Mouse (Mus musculus) limb, embryonic 14.5 days (tissue): ENCODE measurements around the gene Creld1. TPM values are rescaled to one million over a fixed set of nuclear protein-coding genes. Genes with fewer than 3 reads are reported as not detected.

Experiments used
- ATAC-seq: fragments of 200-750 bp; cut with Nextera tagmentation; 2 replicates; pipeline ENCODE4 v1.8.0; 2017; ENCODE audit warnings: low read depth, moderate number of reproducible peaks, moderate TSS enrichment; ENCODE audit not compliant: low FRiP score
- DNase-seq: peaks from one replicate; pipeline ENCODE4 v3.0.0-alpha.2; 2015; ENCODE audit warnings: low spot score
- H3K27ac ChIP-seq: fragments of 300-500 bp; sonication (generic); replicated peaks from 2 replicates; pipeline ENCODE4 v1.5.1; 2014; ENCODE audit warnings: low read depth, mild to moderate bottlenecking, low read length, moderate library complexity, mixed read lengths
- H3K27me3 ChIP-seq: fragments of 300-500 bp; sonication (generic); 2 replicates; pipeline ENCODE4 v1.6.1; 2014; ENCODE audit warnings: low read length, mixed read lengths; ENCODE audit not compliant: control insufficient read depth, insufficient read depth
- H3K36me3 ChIP-seq: fragments of 300-500 bp; sonication (generic); 2 replicates; pipeline ENCODE4 v1.6.1; 2014; ENCODE audit warnings: mild to moderate bottlenecking, low read length, moderate library complexity, mixed read lengths; ENCODE audit not compliant: control insufficient read depth, insufficient read depth
- H3K4me1 ChIP-seq: fragments of 300-500 bp; sonication (generic); 2 replicates; pipeline ENCODE4 v1.6.1; 2014; ENCODE audit warnings: antibody characterized with exemption, low read length, mixed read lengths; ENCODE audit not compliant: control insufficient read depth, insufficient read depth
- H3K4me2 ChIP-seq: fragments of 300-500 bp; sonication (generic); replicated peaks from 2 replicates; pipeline ENCODE4 v1.6.1; 2014; ENCODE audit warnings: low read depth, mild to moderate bottlenecking, low read length, moderate library complexity; ENCODE audit not compliant: severe bottlenecking
- H3K4me3 ChIP-seq: fragments of 300-500 bp; sonication (generic); replicated peaks from 2 replicates; pipeline ENCODE4 v1.5.1; 2014; ENCODE audit warnings: low read length
- H3K9ac ChIP-seq: fragments of 300-500 bp; sonication (generic); 2 replicates; pipeline ENCODE4 v1.6.1; 2014; ENCODE audit warnings: mild to moderate bottlenecking, low read depth, low read length, moderate library complexity; ENCODE audit not compliant: severe bottlenecking
- H3K9me3 ChIP-seq: fragments of 300-500 bp; sonication (generic); 2 replicates; pipeline ENCODE4 v1.6.1; 2016; ENCODE audit warnings: low read length; ENCODE audit not compliant: control insufficient read depth
- POLR2A ChIP-seq: fragments of 200-500 bp; IDR thresholded peaks from 2 replicates; pipeline ENCODE4 v1.8.0; 2012; ENCODE audit warnings: inconsistent platforms, mild to moderate bottlenecking, moderate library complexity, borderline replicate concordance; ENCODE audit not compliant: insufficient read depth, insufficient read length; ENCODE audit errors: extremely low read depth
- WGBS: fragments of 180-500 bp; shearing (Covaris S2); extraction: QIAGEN DNeasy Blood & Tissue Kit; methylation state at CpG from one replicate; pipeline ENCODE4 v1.1.7; 2014; 5-methylcytosine and 5-hydroxymethylcytosine counted together
- microRNA-seq: library from miRNA; unstranded; fragments of <30 nt; microRNA quantifications from one replicate; pipeline ENCODE4, GENCODE M21; 2016
- polyA plus RNA-seq, 2 experiments: library from polyadenylated mRNA; depleted of rRNA in 1 of 2; stranded (reverse) in 1 of 2; unstranded in 1 of 2; fragments of >200 nt; fragmentation: Nextera tagmentation in 1 of 2; extraction: Ambion mirVana in 1 of 2; gene quantifications; 2 replicates each; pipeline versions ENCODE4 v1.2.1 to v1.2.3; 2012 to 2014

Gene Creld1
- polyA plus RNA-seq, 2 experiments, result 15.9 to 16.1 TPM

DNA sequence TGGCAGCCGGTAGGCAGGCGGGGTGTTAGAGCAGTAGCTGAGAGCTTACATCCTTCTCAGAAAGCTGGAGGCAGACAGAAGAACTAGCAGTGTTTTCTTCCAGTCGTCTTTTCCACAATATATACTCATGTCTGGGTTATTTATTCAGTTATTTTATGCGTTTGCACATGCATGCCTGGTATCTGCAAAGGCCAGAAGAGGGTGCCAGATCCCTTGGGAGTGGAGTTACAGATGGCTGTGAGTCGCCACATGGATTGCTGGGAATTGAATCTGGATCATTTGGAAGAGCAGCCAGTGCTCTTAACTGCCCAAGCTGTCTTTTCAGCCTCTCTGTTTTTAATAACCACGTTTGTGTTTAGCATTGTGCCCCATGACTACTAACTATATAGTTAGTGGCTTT, 58.5 kb downstream of the Creld1 start:
- Histone ChIP-seq H3K27ac (no peak overlapping the region), H3K4me3 (no peak overlapping the region), H3K9me3 (no peaks in the 10 kb centered on the region), H3K27me3 (no peaks in the 10 kb centered on the region), H3K4me1 (no peaks in the 10 kb centered on the region), H3K4me2 (no peak overlapping the region), H3K9ac (no peak overlapping the region), H3K36me3 (peaks cover 7% of the 10 kb centered on the region; the same call in 1 of the 2 replicates)
- no peak for TF ChIP-seq POLR2A
- 87% methylated on average over 6 of the region's 6 CpGs for WGBS
- no peak for ATAC-seq
- no peak for DNase-seq

Small RNAs within 50 kb of the gene (microRNA-seq; reads per million reads assigned to microRNA genes)
- gene Gm23365, result not detected

Other genes starting within 250 kb of the Creld1 start
- 31.2 and 44.0 TPM in 2 replicates for gene Mtmr14, start 245.5 kb upstream of the Creld1 start, polyA plus RNA-seq (2012; rRNA removed)
- gene Mtmr14, start 245.5 kb upstream of the Creld1 start, polyA plus RNA-seq (2014; fragmentation: Nextera tagmentation; extraction: Ambion mirVana), result 30.4 and 31.8 TPM in 2 replicates
- 0.46 and 0.77 TPM in 2 replicates for gene Cpne9, start 201.0 kb upstream of the Creld1 start, polyA plus RNA-seq (2012; rRNA removed)
- 0.44 TPM in 2 replicates for gene Cpne9, start 201.0 kb upstream of the Creld1 start, polyA plus RNA-seq (2014; fragmentation: Nextera tagmentation; extraction: Ambion mirVana)
- 35.7 and 36.5 TPM in 2 replicates for gene Brpf1, start 176.2 kb upstream of the Creld1 start, polyA plus RNA-seq (2012; rRNA removed)
- 20.6 and 22.0 TPM in 2 replicates for gene Brpf1, start 176.2 kb upstream of the Creld1 start, polyA plus RNA-seq (2014; fragmentation: Nextera tagmentation; extraction: Ambion mirVana)
- 22.6 and 26.3 TPM in 2 replicates for gene Ogg1, start 156.3 kb upstream of the Creld1 start, polyA plus RNA-seq (2012; rRNA removed)
- gene Ogg1, start 156.3 kb upstream of the Creld1 start, polyA plus RNA-seq (2014; fragmentation: Nextera tagmentation; extraction: Ambion mirVana), result 11.1 and 11.7 TPM in 2 replicates
- 69.0 and 70.6 TPM in 2 replicates for gene Camk1, start 139.3 kb upstream of the Creld1 start, polyA plus RNA-seq (2012; rRNA removed)
- gene Camk1, start 139.3 kb upstream of the Creld1 start, polyA plus RNA-seq (2014; fragmentation: Nextera tagmentation; extraction: Ambion mirVana), result 98.4 and 105 TPM in 2 replicates
- 38.9 and 39.5 TPM in 2 replicates for gene Tada3, start 105.4 kb upstream of the Creld1 start, polyA plus RNA-seq (2012; rRNA removed)
- gene Tada3, start 105.4 kb upstream of the Creld1 start, polyA plus RNA-seq (2014; fragmentation: Nextera tagmentation; extraction: Ambion mirVana), result 41.2 and 43.9 TPM in 2 replicates
- 99.1 and 107 TPM in 2 replicates for gene Arpc4, start 105.2 kb upstream of the Creld1 start, polyA plus RNA-seq (2012; rRNA removed)
- gene Arpc4, start 105.2 kb upstream of the Creld1 start, polyA plus RNA-seq (2014; fragmentation: Nextera tagmentation; extraction: Ambion mirVana), result 223 and 226 TPM in 2 replicates
- gene Ttll3, start 94.0 kb upstream of the Creld1 start, polyA plus RNA-seq (2012; rRNA removed), result 21.4 and 26.1 TPM in 2 replicates
- 2.3 and 4.8 TPM in 2 replicates for gene Ttll3, start 94.0 kb upstream of the Creld1 start, polyA plus RNA-seq (2014; fragmentation: Nextera tagmentation; extraction: Ambion mirVana)
- 38.9 and 46.2 TPM in 2 replicates for gene Rpusd3, start 64.0 kb upstream of the Creld1 start, polyA plus RNA-seq (2012; rRNA removed)
- gene Rpusd3, start 64.0 kb upstream of the Creld1 start, polyA plus RNA-seq (2014; fragmentation: Nextera tagmentation; extraction: Ambion mirVana), result 20.9 and 25.1 TPM in 2 replicates
- 0.11 and 0.37 TPM in 2 replicates for gene Cidec, start 47.5 kb upstream of the Creld1 start, polyA plus RNA-seq (2012; rRNA removed)
- gene Cidec, start 47.5 kb upstream of the Creld1 start, polyA plus RNA-seq (2014; fragmentation: Nextera tagmentation; extraction: Ambion mirVana), result not detected in 2 replicates
- 61.0 and 74.5 TPM in 2 replicates for gene Jagn1, start 40.7 kb upstream of the Creld1 start, polyA plus RNA-seq (2012; rRNA removed)
- gene Jagn1, start 40.7 kb upstream of the Creld1 start, polyA plus RNA-seq (2014; fragmentation: Nextera tagmentation; extraction: Ambion mirVana), result 80.5 and 82.8 TPM in 2 replicates
- 6.7 and 9.6 TPM in 2 replicates for gene Il17re, start 24.8 kb upstream of the Creld1 start, polyA plus RNA-seq (2012; rRNA removed)
- gene Il17re, start 24.8 kb upstream of the Creld1 start, polyA plus RNA-seq (2014; fragmentation: Nextera tagmentation; extraction: Ambion mirVana), result 7.9 and 9.2 TPM in 2 replicates
- 21.5 and 25.2 TPM in 2 replicates for gene Il17rc, start 11.9 kb upstream of the Creld1 start, polyA plus RNA-seq (2012; rRNA removed)
- 18.5 and 28.2 TPM in 2 replicates for gene Il17rc, start 11.9 kb upstream of the Creld1 start, polyA plus RNA-seq (2014; fragmentation: Nextera tagmentation; extraction: Ambion mirVana)
- gene Prrt3, start 18.6 kb downstream of the Creld1 start, polyA plus RNA-seq (2012; rRNA removed), result 0.54 and 0.73 TPM in 2 replicates
- gene Prrt3, start 18.6 kb downstream of the Creld1 start, polyA plus RNA-seq (2014; fragmentation: Nextera tagmentation; extraction: Ambion mirVana), result 0.36 and 0.70 TPM in 2 replicates
- gene Emc3, start 48.4 kb downstream of the Creld1 start, polyA plus RNA-seq (2012; rRNA removed), result 58.0 and 61.6 TPM in 2 replicates
- 93.8 and 96.3 TPM in 2 replicates for gene Emc3, start 48.4 kb downstream of the Creld1 start, polyA plus RNA-seq (2014; fragmentation: Nextera tagmentation; extraction: Ambion mirVana)
- 12.8 and 15.9 TPM in 2 replicates for gene Fancd2, start 48.4 kb downstream of the Creld1 start, polyA plus RNA-seq (2012; rRNA removed)
- gene Fancd2, start 48.4 kb downstream of the Creld1 start, polyA plus RNA-seq (2014; fragmentation: Nextera tagmentation; extraction: Ambion mirVana), result 7.5 and 7.8 TPM in 2 replicates
- 0.05 TPM in 1 of 2 replicates, not detected in the other for gene Fancd2os, start 117.4 kb downstream of the Creld1 start, polyA plus RNA-seq (2012; rRNA removed)
- gene Fancd2os, start 117.4 kb downstream of the Creld1 start, polyA plus RNA-seq (2014; fragmentation: Nextera tagmentation; extraction: Ambion mirVana), result 0.19 and 0.40 TPM in 2 replicates
- 211 and 223 TPM in 2 replicates for gene Brk1, start 121.5 kb downstream of the Creld1 start, polyA plus RNA-seq (2012; rRNA removed)
- 251 and 259 TPM in 2 replicates for gene Brk1, start 121.5 kb downstream of the Creld1 start, polyA plus RNA-seq (2014; fragmentation: Nextera tagmentation; extraction: Ambion mirVana)
- 36.2 and 37.2 TPM in 2 replicates for gene Vhl, start 140.7 kb downstream of the Creld1 start, polyA plus RNA-seq (2012; rRNA removed)
- 55.3 and 60.4 TPM in 2 replicates for gene Vhl, start 140.7 kb downstream of the Creld1 start, polyA plus RNA-seq (2014; fragmentation: Nextera tagmentation; extraction: Ambion mirVana)
- gene Irak2, start 155.2 kb downstream of the Creld1 start, polyA plus RNA-seq (2012; rRNA removed), result 9.0 and 9.1 TPM in 2 replicates
- gene Irak2, start 155.2 kb downstream of the Creld1 start, polyA plus RNA-seq (2014; fragmentation: Nextera tagmentation; extraction: Ambion mirVana), result 2.3 and 3.3 TPM in 2 replicates
- 21.9 and 22.0 TPM in 2 replicates for gene Tatdn2, start 213.8 kb downstream of the Creld1 start, polyA plus RNA-seq (2012; rRNA removed)
- gene Tatdn2, start 213.8 kb downstream of the Creld1 start, polyA plus RNA-seq (2014; fragmentation: Nextera tagmentation; extraction: Ambion mirVana), result 1.9 TPM in 2 replicates
- gene Ghrl, start 236.6 kb downstream of the Creld1 start, polyA plus RNA-seq (2012; rRNA removed), result 0.11 and 0.13 TPM in 2 replicates
- not detected in 2 replicates for gene Ghrl, start 236.6 kb downstream of the Creld1 start, polyA plus RNA-seq (2014; fragmentation: Nextera tagmentation; extraction: Ambion mirVana)